Mouse (Mus musculus): ENCODE measurements around the gene Tars.

Gene Tars

DNA sequence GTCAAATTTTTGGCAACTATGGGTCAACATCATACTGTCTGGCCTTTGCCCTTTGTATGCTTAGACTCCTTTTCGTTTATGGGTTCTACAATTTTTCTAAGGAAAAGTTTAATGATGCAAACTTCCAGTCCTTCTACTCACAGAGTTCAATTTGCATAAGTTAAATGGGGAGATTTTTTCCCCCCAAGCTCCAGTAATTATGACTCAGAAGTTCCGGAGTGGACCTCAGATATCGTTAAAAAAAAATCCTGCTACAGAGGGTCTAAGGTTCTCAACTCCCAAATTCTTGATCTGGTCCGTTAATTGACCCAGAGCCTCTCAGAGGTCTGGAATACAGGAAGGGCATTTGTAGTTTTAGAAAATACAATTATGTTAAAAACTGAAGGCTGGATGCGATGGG lies 37.6 kb downstream of the Tars start:
- DNase-seq, result no peak

GRCm38 (mm10) chr15:11360888-11361287 lies 38.6 kb downstream of the Tars start:
- no peak for DNase-seq

- DNase-seq, result no peak
Measured at GRCm38 (mm10) chr15:11357501-11357900, 42.0 kb downstream of the Tars start.

GRCm38 (mm10) chr15:11355865-11356264 lies 43.6 kb downstream of the Tars start:
- no peak for DNase-seq

DNA sequence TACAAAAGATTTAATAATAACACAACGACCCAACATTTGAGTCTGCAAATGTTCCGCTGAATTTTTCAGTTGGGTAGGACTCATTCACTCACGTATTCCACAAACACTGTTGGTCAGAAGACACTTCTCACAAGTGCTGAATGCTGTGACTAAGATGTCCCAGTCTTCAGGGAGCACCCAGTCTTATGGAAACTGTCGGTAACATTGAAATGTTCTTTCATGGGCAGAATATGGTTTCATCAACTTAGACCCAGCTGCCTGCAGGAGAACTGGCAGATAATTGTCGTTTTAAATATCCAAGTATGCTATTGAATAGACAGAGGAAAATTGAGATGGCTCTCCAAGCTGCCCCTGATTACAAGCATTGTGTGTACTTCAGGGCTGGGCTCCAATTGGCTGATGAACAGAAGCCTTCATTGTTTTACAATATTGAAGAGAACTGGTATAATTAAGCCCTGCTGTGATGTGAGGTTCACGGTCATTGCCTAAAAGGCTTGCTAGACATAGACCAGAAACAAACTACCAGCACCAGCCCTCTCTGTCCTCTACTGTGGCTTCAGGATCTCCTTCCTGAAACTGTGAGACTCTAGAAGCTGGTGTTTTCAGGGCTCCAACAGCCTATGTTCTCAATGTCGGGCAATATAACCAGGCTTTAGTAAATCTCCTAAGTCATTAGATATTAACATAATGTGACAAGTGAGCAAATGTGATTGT lies 59.8 kb downstream of the Tars start:
- DNase-seq, result no peak
